Mouse (Mus musculus): ENCODE measurements around the gene Ccr1l1. TPM values are rescaled to one million over a fixed set of nuclear protein-coding genes. Genes with fewer than 3 reads are reported as not detected.
"Not testable (repeated sequence)": the region's sequence is repeated elsewhere in the genome, so short reads cannot be mapped to it uniquely, and the experiment has no call there.

Gene Ccr1l1
- polyA plus RNA-seq, 1 experiment from 2014 or later, result not detected

DNA sequence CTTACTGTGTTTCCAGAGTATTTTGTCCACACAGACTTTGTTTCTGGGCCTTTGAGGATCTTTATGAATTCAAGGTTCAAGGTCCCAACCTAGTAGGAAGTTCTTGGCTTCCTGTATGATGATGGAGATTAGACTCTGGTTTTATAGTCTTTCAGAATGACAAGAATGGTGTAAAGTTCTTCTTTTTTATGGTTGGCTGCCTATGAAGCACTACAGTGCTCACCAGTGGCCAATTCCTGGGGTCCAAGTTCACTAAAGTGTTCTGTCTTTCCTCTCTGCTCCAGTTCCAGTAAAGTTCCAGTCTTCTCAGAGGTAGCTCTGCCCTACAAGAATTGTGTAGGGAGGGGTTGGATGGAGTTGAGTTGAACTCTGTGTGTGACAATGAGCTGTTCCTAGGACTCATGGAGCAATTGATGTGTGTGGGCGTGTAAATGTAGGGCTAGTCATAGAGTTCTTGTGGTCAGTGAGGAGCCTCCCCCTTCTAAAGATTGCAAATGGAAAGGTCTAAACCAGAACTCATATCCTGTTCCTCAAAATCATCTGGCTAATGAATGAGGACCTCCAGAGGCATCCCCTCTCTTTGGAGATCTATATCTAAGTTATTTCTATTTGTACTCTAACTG lies 9.8 kb downstream of the Ccr1l1 start, which contains the start of gene Ccr1:
Ccr1 (minus strand) TSS at position 403 of the 623 bp plus-strand sequence.
- Histone ChIP-seq H3K36me3 (ENCODE audit: control insufficient read depth, insufficient read depth) (no peaks in the 10 kb centered on the region), H3K9ac (replicated peaks; ENCODE audit: low read depth, low read length) (no peak within 1 kb of the TSS), H3K4me3 (replicated peaks; ENCODE audit: low read length) (no peak within 1 kb of the TSS), H3K4me1 (replicated peaks; ENCODE audit: control insufficient read depth, insufficient read depth, low read length) (no peaks in the 10 kb centered on the region), H3K9me3 (ENCODE audit: control insufficient read depth, low read length) (no peaks in the 10 kb centered on the region), H3K4me2 (ENCODE audit: low read length) (no peak within 1 kb of the TSS), H3K27me3 (replicated peaks; ENCODE audit: control insufficient read depth, insufficient read depth, low read length) (no peaks in the 10 kb centered on the region), H3K27ac (ENCODE audit: low read length) (no peak within 1 kb of the TSS)
- 89% methylated on average over 1 of the region's 1 CpGs for WGBS
- no peak for ATAC-seq

DNA sequence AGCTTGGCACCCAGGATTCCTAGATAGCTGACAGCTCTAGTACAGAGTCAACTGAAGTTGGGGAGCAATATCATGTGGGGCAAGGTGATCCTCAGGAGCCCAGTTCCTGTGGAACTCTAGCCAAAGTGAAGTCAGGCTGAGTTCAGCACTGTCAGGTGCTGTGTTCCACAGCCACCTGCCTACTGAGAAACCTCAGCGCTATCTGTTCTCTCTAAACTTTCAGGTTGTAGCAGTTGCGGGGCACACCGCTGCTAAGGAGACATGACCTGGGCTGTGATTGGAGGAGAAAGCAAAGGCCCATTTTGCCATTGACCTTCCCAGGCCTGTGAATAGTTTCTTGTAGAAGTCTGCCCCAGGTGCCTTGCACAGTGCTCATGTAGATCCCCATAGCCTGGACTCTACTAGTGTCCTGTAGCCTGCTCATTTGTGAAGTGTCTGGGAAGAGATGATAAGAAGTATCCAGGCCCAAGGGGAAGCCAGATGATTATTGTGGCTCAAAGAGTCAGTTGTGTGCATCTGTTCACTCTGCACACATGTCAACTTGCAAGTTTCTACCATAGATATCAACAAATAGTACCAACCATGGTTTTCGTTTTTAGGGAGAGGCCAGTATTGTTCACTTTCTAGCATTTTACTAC lies 11.2 kb downstream of the Ccr1l1 start:
- H3K27ac ChIP-seq (ENCODE audit: low read length); H3K4me2 ChIP-seq (ENCODE audit: low read length); H3K9me3 ChIP-seq (ENCODE audit: control insufficient read depth, low read length); H3K27me3 ChIP-seq (replicated peaks; ENCODE audit: control insufficient read depth, insufficient read depth, low read length); ATAC-seq; H3K9ac ChIP-seq (replicated peaks; ENCODE audit: low read depth, low read length); H3K4me1 ChIP-seq (replicated peaks; ENCODE audit: control insufficient read depth, insufficient read depth, low read length); H3K36me3 ChIP-seq (ENCODE audit: control insufficient read depth, insufficient read depth); H3K4me3 ChIP-seq (replicated peaks; ENCODE audit: low read length): not testable (repeated sequence)
- 97% methylated on average over 1 of the region's 4 CpGs for WGBS

DNA sequence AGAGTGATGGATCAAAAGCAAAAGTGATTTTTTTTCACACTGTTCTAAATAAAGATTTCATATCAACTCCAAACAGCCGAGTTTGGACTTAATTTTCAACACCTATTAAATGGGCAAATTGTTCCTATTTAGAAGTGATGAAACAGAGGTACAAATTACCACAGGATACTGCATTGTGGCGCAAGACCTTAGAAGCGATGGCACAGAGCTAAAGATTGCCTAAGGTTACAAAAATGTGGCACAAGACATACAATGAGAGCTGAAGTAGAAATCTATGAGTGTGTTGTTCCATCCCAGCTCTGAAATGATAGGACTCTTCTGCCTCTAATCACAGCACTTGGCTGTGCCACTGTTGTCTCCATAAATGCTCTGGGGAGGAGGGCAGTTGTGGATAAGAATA lies 13.4 kb downstream of the Ccr1l1 start:
- Histone ChIP-seq H3K9me3 (ENCODE audit: control insufficient read depth, low read length) (no peaks in the 10 kb centered on the region), H3K9ac (replicated peaks; ENCODE audit: low read depth, low read length) (no peak overlapping the region), H3K27ac (ENCODE audit: low read length) (no peak overlapping the region), H3K36me3 (ENCODE audit: control insufficient read depth, insufficient read depth) (no peaks in the 10 kb centered on the region), H3K4me2 (ENCODE audit: low read length) (no peak overlapping the region), H3K4me3 (replicated peaks; ENCODE audit: low read length) (no peak overlapping the region), H3K27me3 (replicated peaks; ENCODE audit: control insufficient read depth, insufficient read depth, low read length) (no peaks in the 10 kb centered on the region), H3K4me1 (replicated peaks; ENCODE audit: control insufficient read depth, insufficient read depth, low read length) (no peaks in the 10 kb centered on the region)
- ATAC-seq, result no peak
- 77% methylated on average over 3 of the region's 3 CpGs for WGBS

DNA sequence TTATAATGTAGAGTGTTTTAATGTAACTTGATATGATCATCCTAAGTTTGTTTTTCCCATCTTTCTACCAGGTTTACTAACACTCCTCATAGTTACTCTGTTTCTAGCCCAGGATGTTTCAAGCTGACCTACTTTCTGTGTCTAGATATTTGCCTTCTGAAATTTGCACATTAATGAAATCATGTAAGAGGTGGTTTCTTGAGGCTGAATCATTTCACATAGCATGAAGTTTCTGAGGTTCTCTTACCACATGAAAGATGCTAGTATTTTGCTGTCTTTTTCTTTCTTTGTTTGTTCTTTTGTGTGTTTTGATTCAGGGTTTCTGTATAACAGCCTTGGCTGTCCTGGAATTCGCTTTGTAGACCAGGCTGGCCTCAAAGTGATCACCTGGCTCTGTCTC lies 18.0 kb downstream of the Ccr1l1 start:
- Histone ChIP-seq H3K4me3 (replicated peaks; ENCODE audit: low read length) (no peak overlapping the region), H3K9ac (replicated peaks; ENCODE audit: low read depth, low read length) (no peak overlapping the region), H3K4me2 (ENCODE audit: low read length) (no peak overlapping the region), H3K27ac (ENCODE audit: low read length) (no peak overlapping the region), H3K4me1 (replicated peaks; ENCODE audit: control insufficient read depth, insufficient read depth, low read length) (no peaks in the 10 kb centered on the region), H3K27me3 (replicated peaks; ENCODE audit: control insufficient read depth, insufficient read depth, low read length) (no peaks in the 10 kb centered on the region), H3K36me3 (ENCODE audit: control insufficient read depth, insufficient read depth) (no peaks in the 10 kb centered on the region), H3K9me3 (ENCODE audit: control insufficient read depth, low read length) (no peaks in the 10 kb centered on the region)
- ATAC-seq, result no peak
- WGBS, result 79% methylated on average over 1 of the region's 1 CpGs

DNA sequence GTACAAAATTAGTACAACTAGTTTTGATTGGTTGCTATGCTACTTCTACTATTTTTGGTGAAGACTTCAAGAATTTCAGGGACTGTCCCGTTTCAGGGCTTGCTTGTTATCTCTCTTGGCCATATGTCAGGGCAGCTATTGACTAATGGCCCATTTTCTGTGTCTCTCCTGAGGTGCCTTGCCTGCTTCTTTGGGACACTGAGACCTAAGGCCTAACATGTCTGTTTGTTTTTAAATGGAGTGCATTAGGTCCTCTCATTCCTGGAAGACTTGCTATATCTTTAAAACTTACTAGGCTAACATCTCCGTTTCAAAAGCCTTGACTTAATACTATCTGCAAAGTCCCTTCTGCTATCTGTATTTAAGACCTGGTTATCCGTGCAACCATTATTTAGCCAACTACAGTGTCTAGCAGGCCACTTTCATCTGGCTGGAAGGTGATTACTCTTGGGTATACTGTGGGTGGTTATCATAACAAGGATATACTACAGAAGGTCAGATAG lies 20.2 kb downstream of the Ccr1l1 start:
- H3K27ac ChIP-seq (ENCODE audit: low read length), result no peak overlapping the region
- H3K9ac ChIP-seq (replicated peaks; ENCODE audit: low read depth, low read length), result no peak overlapping the region
- no peaks in the 10 kb centered on the region for H3K9me3 ChIP-seq (ENCODE audit: control insufficient read depth, low read length)
- no peak overlapping the region for H3K4me2 ChIP-seq (ENCODE audit: low read length)
- no peaks in the 10 kb centered on the region for H3K36me3 ChIP-seq (ENCODE audit: control insufficient read depth, insufficient read depth)
- no peak overlapping the region for H3K4me3 ChIP-seq (replicated peaks; ENCODE audit: low read length)
- WGBS, result 83% methylated on average over 3 of the region's 3 CpGs
- no peaks in the 10 kb centered on the region for H3K4me1 ChIP-seq (replicated peaks; ENCODE audit: control insufficient read depth, insufficient read depth, low read length)
- ATAC-seq, result no peak
- no peaks in the 10 kb centered on the region for H3K27me3 ChIP-seq (replicated peaks; ENCODE audit: control insufficient read depth, insufficient read depth, low read length)

- Histone ChIP-seq H3K36me3 (ENCODE audit: control insufficient read depth, insufficient read depth) (no peaks in the 10 kb centered on the region), H3K9ac (replicated peaks; ENCODE audit: low read depth, low read length) (no peak overlapping the region), H3K4me2 (ENCODE audit: low read length) (no peak overlapping the region), H3K27me3 (replicated peaks; ENCODE audit: control insufficient read depth, insufficient read depth, low read length) (no peaks in the 10 kb centered on the region), H3K9me3 (ENCODE audit: control insufficient read depth, low read length) (no peaks in the 10 kb centered on the region), H3K27ac (ENCODE audit: low read length) (no peak overlapping the region), H3K4me3 (replicated peaks; ENCODE audit: low read length) (no peak overlapping the region), H3K4me1 (replicated peaks; ENCODE audit: control insufficient read depth, insufficient read depth, low read length) (no peaks in the 10 kb centered on the region)
- ATAC-seq, result no peak
- WGBS, result 80% methylated on average over 1 of the region's 1 CpGs
Measured at GRCm38 (mm10) chr9:123956892-123957291, 21.3 kb downstream of the Ccr1l1 start.

DNA sequence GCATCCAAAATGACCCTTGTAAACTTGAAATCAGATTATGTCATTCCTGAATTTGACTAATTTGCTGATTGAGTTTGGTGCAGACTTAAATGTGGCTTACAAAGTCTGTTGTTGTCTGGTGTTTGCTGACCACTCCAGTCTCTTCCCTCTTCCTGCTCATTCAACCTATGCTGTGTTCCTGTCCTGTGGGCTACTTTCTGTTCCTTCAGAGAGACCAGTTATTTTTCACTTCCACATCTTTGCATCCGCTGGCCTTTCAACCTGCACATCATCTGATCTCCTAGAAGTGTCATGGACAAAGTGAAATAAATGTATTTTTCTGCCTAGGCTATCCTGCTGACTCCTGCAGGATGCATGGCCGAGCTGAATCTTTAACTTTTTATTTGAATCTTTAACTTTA lies 24.7 kb downstream of the Ccr1l1 start:
- no peaks in the 10 kb centered on the region for H3K9me3 ChIP-seq (ENCODE audit: control insufficient read depth, low read length)
- no peaks in the 10 kb centered on the region for H3K4me1 ChIP-seq (replicated peaks; ENCODE audit: control insufficient read depth, insufficient read depth, low read length)
- no peaks in the 10 kb centered on the region for H3K36me3 ChIP-seq (ENCODE audit: control insufficient read depth, insufficient read depth)
- H3K9ac ChIP-seq (replicated peaks; ENCODE audit: low read depth, low read length), result no peak overlapping the region
- H3K27ac ChIP-seq (ENCODE audit: low read length), result no peak overlapping the region
- H3K27me3 ChIP-seq (replicated peaks; ENCODE audit: control insufficient read depth, insufficient read depth, low read length), result no peaks in the 10 kb centered on the region
- H3K4me3 ChIP-seq (replicated peaks; ENCODE audit: low read length), result no peak overlapping the region
- H3K4me2 ChIP-seq (ENCODE audit: low read length), result no peak overlapping the region
- whole genome bisulfite sequencing, result 73% methylated on average over 2 of the region's 2 CpGs
- no peak for ATAC-seq

- no peak overlapping the region for H3K4me2 ChIP-seq (ENCODE audit: low read length)
Measured at GRCm38 (mm10) chr9:123951176-123951575, 27.0 kb downstream of the Ccr1l1 start.

GRCm38 (mm10) chr9:123949432-123949831 lies 28.8 kb downstream of the Ccr1l1 start:
- no peak overlapping the region for H3K4me3 ChIP-seq (replicated peaks; ENCODE audit: low read length)
- no peak for ATAC-seq
- H3K27ac ChIP-seq (ENCODE audit: low read length), result no peak overlapping the region
- H3K36me3 ChIP-seq (ENCODE audit: control insufficient read depth, insufficient read depth), result no peaks in the 10 kb centered on the region
- H3K27me3 ChIP-seq (replicated peaks; ENCODE audit: control insufficient read depth, insufficient read depth, low read length), result no peaks in the 10 kb centered on the region
- H3K9ac ChIP-seq (replicated peaks; ENCODE audit: low read depth, low read length), result no peak overlapping the region
- no peak overlapping the region for H3K4me2 ChIP-seq (ENCODE audit: low read length)
- no peaks in the 10 kb centered on the region for H3K9me3 ChIP-seq (ENCODE audit: control insufficient read depth, low read length)
- H3K4me1 ChIP-seq (replicated peaks; ENCODE audit: control insufficient read depth, insufficient read depth, low read length), result no peaks in the 10 kb centered on the region
- 91% methylated on average over 2 of the region's 2 CpGs for WGBS

More at GRCm38 (mm10) chr9:123951176-123951575, 27.0 kb downstream of the Ccr1l1 start:
- Histone ChIP-seq H3K4me3 (replicated peaks; ENCODE audit: low read length) (no peak overlapping the region), H3K9ac (replicated peaks; ENCODE audit: low read depth, low read length) (no peak overlapping the region), H3K27ac (ENCODE audit: low read length) (no peak overlapping the region), H3K27me3 (replicated peaks; ENCODE audit: control insufficient read depth, insufficient read depth, low read length) (no peaks in the 10 kb centered on the region), H3K36me3 (ENCODE audit: control insufficient read depth, insufficient read depth) (no peaks in the 10 kb centered on the region), H3K4me1 (replicated peaks; ENCODE audit: control insufficient read depth, insufficient read depth, low read length) (no peaks in the 10 kb centered on the region), H3K9me3 (ENCODE audit: control insufficient read depth, low read length) (no peaks in the 10 kb centered on the region)
- WGBS, result 95% methylated on average over 1 of the region's 1 CpGs
- ATAC-seq, result no peak

Data from forebrain, embryonic 16.5 days (tissue).